Mouse (Mus musculus) spleen, adult 2 months (tissue): ENCODE data around the gene Pgd.

Experiments
- CTCF ChIP-seq: fragments of 200-500 bp; IDR thresholded peaks from 2 replicates; pipeline ENCODE4 v1.5.1; 2011; ENCODE audit warnings: mild to moderate bottlenecking, inconsistent platforms; ENCODE audit not compliant: insufficient read depth, insufficient read length, insufficient replicate concordance; ENCODE audit errors: extremely low read depth
- POLR2A ChIP-seq: fragments of 200-500 bp; IDR thresholded peaks from 2 replicates; pipeline ENCODE4 v1.6.1; 2011; ENCODE audit warnings: low read depth, low read length, inconsistent platforms

DNA sequence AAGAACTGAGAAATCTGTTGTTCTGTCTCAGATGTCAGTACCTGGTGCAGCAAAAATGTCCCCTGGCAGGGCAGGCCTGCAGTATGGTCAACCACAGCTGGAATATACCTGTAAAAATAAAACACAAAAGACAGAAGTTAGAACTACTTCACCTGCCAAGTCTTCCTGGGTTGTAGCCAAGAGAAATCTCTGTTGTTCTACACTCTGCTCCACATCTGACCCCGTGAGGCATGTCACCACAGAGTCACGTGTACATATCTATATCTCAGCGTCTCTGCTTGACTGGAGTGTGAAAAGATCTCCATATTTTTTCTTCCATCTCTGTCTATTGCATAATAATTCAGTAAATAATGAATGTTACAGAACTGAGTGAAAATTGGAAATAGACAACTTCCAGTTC, 35.9 kb upstream of the Pgd start:
- no peak for TF ChIP-seq POLR2A
- no peak for TF ChIP-seq CTCF
